Mouse (Mus musculus): Measurements from ENCODE around the gene Wdr1.

DNA sequence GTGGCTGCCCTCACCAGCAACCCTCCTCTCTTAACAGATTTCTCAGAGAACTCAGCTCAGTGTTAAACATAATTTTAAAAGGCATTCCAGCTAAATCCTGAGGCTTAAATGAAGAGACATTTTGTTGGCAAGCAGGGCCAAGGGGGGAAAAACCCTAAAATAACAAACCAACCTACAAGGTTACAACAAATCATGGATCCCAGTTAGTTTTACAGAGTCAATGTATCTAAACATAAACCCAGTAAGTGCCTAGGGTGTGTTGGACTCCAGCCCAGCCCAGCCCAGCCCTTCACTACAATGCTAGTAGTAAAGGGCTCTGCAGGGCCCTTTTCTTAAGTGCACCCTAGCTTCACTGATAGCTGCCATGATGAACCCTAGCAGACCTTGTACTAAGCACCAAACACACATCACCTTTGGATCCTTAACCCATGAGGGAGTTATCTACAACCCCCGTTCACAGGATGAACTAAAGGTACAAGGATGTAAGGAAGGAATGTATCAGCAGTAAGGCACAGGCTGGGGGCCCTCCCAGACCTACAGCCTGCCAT lies 12.7 kb downstream of the Wdr1 start:
- TF ChIP-seq CTCF (IDR thresholded peaks at IDR 0.05; ENCODE audit: borderline replicate concordance, insufficient read depth, low read depth, low read length) (no peak), POLR2A (IDR thresholded peaks at IDR 0.05; ENCODE audit: borderline replicate concordance, insufficient read depth, low read length) (no peak)

All from cerebellum, adult 2 months (tissue).